Mouse (Mus musculus): ENCODE measurements around the gene Tfcp2. TPM values are rescaled to one million over a fixed set of nuclear protein-coding genes. Genes with fewer than 3 reads are reported as not detected.
A peak's percentile ranks its signal among the peaks of the same experiment; 100 is the strongest.
"Not testable (repeated sequence)": the region's sequence is repeated elsewhere in the genome, so short reads cannot be mapped to it uniquely, and the experiment has no call there.

The Tfcp2 gene
- polyA plus RNA-seq, 1 experiment from 2014 or later = 29.8 TPM

DNA sequence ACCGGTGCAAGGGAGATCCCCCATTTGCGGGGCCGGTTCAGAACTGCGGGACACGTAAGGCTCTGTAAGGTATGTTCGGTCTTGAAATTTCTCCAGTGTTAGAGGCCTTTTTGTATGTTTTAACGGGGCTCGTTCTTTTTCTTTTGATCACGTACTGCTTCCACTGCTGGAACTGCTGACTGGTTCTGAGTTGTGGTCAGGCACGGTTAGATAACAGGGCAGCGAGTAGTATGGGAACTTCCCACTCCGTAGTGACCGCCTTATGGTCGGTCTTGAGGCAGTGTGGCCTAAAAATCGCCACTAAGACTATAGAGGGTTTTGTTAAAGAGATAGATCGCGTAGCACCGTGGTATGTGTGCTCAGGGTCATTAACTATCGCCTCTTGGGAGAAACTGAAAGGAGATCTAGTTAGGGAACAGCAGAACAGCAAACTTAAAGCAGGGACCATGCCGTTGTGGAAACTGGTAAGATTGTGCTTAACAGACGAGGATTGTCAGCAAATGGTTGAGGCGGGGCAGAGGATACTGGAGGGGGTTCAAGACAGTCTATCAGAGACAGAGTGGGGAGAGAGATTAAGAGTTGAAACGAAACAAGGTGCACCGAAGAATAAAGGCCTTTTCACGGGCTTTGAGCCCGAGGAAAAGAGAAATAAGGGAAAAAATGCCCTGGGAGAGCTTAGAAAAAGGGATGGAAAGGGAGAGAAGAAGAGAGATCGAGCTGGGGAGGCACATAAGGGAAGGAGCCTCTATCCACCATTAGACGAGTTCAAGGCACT lies 8.7 kb downstream of the Tfcp2 start:
- not testable (repeated sequence) for H3K27ac ChIP-seq (ENCODE audit: low read depth, low read length); H3K4me3 ChIP-seq (ENCODE audit: low read depth, low read length); H3K9ac ChIP-seq (ENCODE audit: low read depth, low read length); H3K4me1 ChIP-seq (replicated peaks; ENCODE audit: control insufficient read depth, insufficient read depth, low read length); H3K9me3 ChIP-seq (ENCODE audit: control insufficient read depth, low read length); DNase-seq (ENCODE audit: low spot score); H3K36me3 ChIP-seq (ENCODE audit: control insufficient read depth, insufficient read depth, low read length); H3K27me3 ChIP-seq (ENCODE audit: control insufficient read depth, insufficient read depth, low read length); H3K4me2 ChIP-seq (replicated peaks; ENCODE audit: low read depth, low read length); ATAC-seq (ENCODE audit: low FRiP score)
- WGBS = 95% methylated on average over 25 of the region's 28 CpGs

DNA sequence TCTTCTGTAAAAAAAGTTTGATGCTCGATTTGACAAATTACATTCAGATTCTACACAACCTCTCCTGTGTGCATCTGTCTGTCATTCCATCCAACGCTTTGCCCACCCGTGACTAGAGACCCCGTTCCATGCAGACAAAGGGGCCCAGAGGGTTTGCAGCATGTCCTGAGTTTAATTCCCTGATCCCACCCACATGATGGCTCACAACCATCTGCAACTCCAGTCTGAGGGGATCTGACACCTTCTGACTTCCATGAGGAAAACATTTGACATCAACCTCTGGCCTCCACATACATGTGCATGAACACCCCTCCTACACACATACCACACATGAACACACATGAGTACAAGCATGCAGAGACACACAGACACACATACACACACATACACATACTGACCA lies 10.4 kb downstream of the Tfcp2 start:
- WGBS = 96% methylated on average over 4 of the region's 4 CpGs
- H3K36me3 ChIP-seq (ENCODE audit: control insufficient read depth, insufficient read depth, low read length) = no peaks in the 10 kb centered on the region
- no peak overlapping the region for H3K4me3 ChIP-seq (ENCODE audit: low read depth, low read length)
- ATAC-seq (ENCODE audit: low FRiP score) = no peak
- H3K27me3 ChIP-seq (ENCODE audit: control insufficient read depth, insufficient read depth, low read length) = no peaks in the 10 kb centered on the region
- no peaks in the 10 kb centered on the region for H3K4me1 ChIP-seq (replicated peaks; ENCODE audit: control insufficient read depth, insufficient read depth, low read length)
- no peak overlapping the region for H3K9ac ChIP-seq (ENCODE audit: low read depth, low read length)
- H3K9me3 ChIP-seq (ENCODE audit: control insufficient read depth, low read length) = no peaks in the 10 kb centered on the region
- H3K4me2 ChIP-seq (replicated peaks; ENCODE audit: low read depth, low read length) = no peak overlapping the region
- no peak overlapping the region for H3K27ac ChIP-seq (ENCODE audit: low read depth, low read length)
- DNase-seq (ENCODE audit: low spot score) = no peak

DNA sequence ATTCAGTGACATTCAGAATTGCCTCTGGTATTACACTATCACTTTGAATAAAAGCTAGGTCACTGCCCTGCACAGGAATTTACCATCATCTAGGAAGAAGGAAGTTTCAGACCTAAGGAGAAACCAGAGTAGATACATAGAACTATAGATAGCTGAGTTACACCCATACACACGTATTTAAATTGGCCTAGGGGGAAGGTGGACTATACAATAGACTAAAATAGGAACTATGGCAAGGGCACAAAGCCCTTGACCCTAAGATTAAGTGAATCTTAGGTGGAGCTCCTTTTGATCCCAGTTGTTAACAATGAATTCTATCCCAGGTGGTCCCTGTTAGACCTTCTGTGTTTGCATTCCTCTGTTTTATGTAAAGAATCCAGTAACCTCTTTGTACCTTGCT lies 10.8 kb downstream of the Tfcp2 start:
- not testable (repeated sequence) for H3K4me1 ChIP-seq (replicated peaks; ENCODE audit: control insufficient read depth, insufficient read depth, low read length); H3K9me3 ChIP-seq (ENCODE audit: control insufficient read depth, low read length); H3K9ac ChIP-seq (ENCODE audit: low read depth, low read length); H3K27ac ChIP-seq (ENCODE audit: low read depth, low read length); H3K4me3 ChIP-seq (ENCODE audit: low read depth, low read length); H3K27me3 ChIP-seq (ENCODE audit: control insufficient read depth, insufficient read depth, low read length); H3K4me2 ChIP-seq (replicated peaks; ENCODE audit: low read depth, low read length); H3K36me3 ChIP-seq (ENCODE audit: control insufficient read depth, insufficient read depth, low read length); DNase-seq (ENCODE audit: low spot score); ATAC-seq (ENCODE audit: low FRiP score)
- WGBS = 93% methylated on average over 1 of the region's 1 CpGs

DNA sequence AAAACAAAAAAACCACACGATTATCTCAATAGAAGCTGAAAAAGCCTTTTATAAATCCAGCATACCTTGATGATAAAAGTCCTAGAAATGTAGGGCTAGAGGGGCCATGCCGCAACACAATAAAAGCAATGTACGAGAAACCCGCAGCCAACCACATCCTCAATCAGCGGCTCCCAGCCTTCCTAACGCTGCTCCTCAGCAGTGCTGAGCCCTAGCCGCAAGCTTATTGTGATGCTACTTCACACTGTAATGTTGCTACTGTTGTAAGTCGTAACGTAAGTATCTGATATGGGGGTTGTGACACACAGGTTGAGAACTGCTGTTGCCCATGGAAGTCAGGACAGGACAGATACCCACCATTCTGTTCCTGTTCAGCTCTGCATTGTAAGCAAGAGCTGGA lies 12.4 kb downstream of the Tfcp2 start:
- no peak overlapping the region for H3K9ac ChIP-seq (ENCODE audit: low read depth, low read length)
- H3K9me3 ChIP-seq (ENCODE audit: control insufficient read depth, low read length) = no peaks in the 10 kb centered on the region
- ATAC-seq (ENCODE audit: low FRiP score) (no peak), DNase-seq (ENCODE audit: low spot score) (no peak)
- 0 out of 2 replicates have a peak, but pooled peaks cover 5% of the 10 kb centered on the region for H3K36me3 ChIP-seq (ENCODE audit: control insufficient read depth, insufficient read depth, low read length)
- H3K4me3 ChIP-seq (ENCODE audit: low read depth, low read length) = no peak overlapping the region
- H3K4me1 ChIP-seq (replicated peaks; ENCODE audit: control insufficient read depth, insufficient read depth, low read length) = no peaks in the 10 kb centered on the region
- H3K4me2 ChIP-seq (replicated peaks; ENCODE audit: low read depth, low read length) = no peak overlapping the region
- 96% methylated on average over 9 of the region's 9 CpGs for WGBS
- no peaks in the 10 kb centered on the region for H3K27me3 ChIP-seq (ENCODE audit: control insufficient read depth, insufficient read depth, low read length)
- no peak overlapping the region for H3K27ac ChIP-seq (ENCODE audit: low read depth, low read length)

DNA sequence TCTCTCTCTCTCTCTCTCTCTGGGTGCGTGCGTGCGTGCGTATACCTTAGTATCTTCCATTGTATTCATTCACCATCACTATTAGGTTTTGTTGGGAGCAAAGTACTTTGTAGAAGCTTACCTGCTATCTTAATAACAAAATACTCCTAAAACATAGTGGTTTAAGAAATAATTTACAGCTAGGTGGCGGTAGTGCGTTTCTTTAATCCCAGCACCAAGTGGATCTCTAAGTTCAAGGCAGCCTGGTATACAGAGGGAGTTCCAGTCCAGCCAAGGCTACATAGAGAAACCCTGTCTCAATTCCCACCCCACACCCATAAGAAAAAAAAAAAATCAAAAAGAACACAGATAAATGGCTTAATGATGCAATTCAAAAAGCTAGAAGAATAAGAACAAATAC lies 13.9 kb downstream of the Tfcp2 start:
- 88% methylated on average over 6 of the region's 6 CpGs for WGBS
- H3K4me3 ChIP-seq (ENCODE audit: low read depth, low read length) = no peak overlapping the region
- no peak overlapping the region for H3K27ac ChIP-seq (ENCODE audit: low read depth, low read length)
- H3K4me1 ChIP-seq (replicated peaks; ENCODE audit: control insufficient read depth, insufficient read depth, low read length) = no peaks in the 10 kb centered on the region
- DNase-seq (ENCODE audit: low spot score) (peak; percentile 46), ATAC-seq (ENCODE audit: low FRiP score) (no peak)
- no peaks in the 10 kb centered on the region for H3K9me3 ChIP-seq (ENCODE audit: control insufficient read depth, low read length)
- H3K9ac ChIP-seq (ENCODE audit: low read depth, low read length) = no peak overlapping the region
- H3K36me3 ChIP-seq (ENCODE audit: control insufficient read depth, insufficient read depth, low read length) = 0 out of 2 replicates have a peak, but pooled peaks cover 5% of the 10 kb centered on the region
- no peak overlapping the region for H3K4me2 ChIP-seq (replicated peaks; ENCODE audit: low read depth, low read length)
- H3K27me3 ChIP-seq (ENCODE audit: control insufficient read depth, insufficient read depth, low read length) = no peaks in the 10 kb centered on the region

DNA sequence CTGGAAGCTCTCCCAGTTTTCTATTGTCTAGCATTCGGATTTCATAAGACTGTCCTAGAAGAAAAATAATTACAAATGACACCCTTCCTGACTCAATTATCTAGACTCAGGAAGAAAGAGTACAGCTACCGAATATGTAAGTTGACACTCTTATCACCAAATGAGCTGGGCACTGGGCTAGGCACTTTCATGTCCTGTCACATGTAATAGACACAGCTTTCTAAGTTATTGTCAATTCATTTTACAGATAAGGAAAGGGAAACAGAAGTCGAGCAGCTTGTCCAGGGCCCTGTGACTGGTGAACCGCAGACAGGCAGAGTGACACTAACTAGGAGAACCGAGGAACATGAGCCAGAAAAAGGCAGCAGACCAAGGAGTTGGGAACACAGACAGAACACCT lies 23.9 kb downstream of the Tfcp2 start:
- H3K36me3 ChIP-seq (ENCODE audit: control insufficient read depth, insufficient read depth, low read length) = 0 out of 2 replicates have a peak, but pooled peaks cover 2% of the 10 kb centered on the region
- H3K4me3 ChIP-seq (ENCODE audit: low read depth, low read length) = no peak overlapping the region
- no peak overlapping the region for H3K27ac ChIP-seq (ENCODE audit: low read depth, low read length)
- H3K4me2 ChIP-seq (replicated peaks; ENCODE audit: low read depth, low read length) = no peak overlapping the region
- H3K27me3 ChIP-seq (ENCODE audit: control insufficient read depth, insufficient read depth, low read length) = no peaks in the 10 kb centered on the region
- WGBS = 90% methylated on average over 5 of the region's 5 CpGs
- no peaks in the 10 kb centered on the region for H3K4me1 ChIP-seq (replicated peaks; ENCODE audit: control insufficient read depth, insufficient read depth, low read length)
- no peak for ATAC-seq (ENCODE audit: low FRiP score)
- H3K9me3 ChIP-seq (ENCODE audit: control insufficient read depth, low read length) = no peaks in the 10 kb centered on the region
- no peak overlapping the region for H3K9ac ChIP-seq (ENCODE audit: low read depth, low read length)
- DNase-seq (ENCODE audit: low spot score) = no peak

DNA sequence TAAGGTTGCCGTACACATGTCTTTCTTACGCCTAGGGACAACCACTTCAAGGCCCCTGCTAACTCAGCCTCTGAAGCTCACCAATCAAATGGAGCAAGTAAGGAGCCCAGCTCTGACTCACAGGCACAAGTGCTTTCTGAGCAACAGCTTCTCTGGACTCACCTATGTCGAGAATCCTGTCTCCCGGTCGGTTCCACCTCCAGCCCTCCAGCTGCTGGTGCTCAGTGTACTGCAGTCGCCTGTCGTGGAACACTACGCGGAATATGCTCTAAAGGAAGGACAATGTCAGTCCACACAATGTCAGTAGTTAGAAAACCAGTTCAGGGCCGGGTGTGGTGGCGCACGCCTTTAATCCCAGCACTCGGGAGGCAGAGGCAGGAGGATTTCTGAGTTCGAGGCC lies 26.4 kb downstream of the Tfcp2 start:
- no peaks in the 10 kb centered on the region for H3K4me1 ChIP-seq (replicated peaks; ENCODE audit: control insufficient read depth, insufficient read depth, low read length)
- WGBS = 92% methylated on average over 14 of the region's 14 CpGs
- no peak for DNase-seq (ENCODE audit: low spot score)

DNA sequence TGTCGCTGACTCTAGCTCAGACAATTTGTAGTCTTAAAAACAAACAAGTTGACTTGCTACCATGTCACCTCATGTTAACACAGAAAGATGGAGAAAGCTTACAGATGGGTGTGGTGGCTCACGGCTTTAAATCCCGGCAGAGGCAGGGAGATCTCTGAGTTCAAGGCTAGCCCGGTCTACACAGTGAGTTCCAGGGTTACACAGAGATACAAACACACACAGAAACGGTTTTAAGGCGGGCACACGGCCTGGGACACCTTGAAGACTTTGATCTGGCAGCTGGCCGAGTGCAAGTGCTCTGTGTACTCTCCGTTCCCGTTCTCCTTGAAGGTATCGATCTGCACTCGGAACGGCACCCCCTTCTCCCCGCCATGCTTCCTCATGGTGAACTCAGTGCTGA lies 31.5 kb downstream of the Tfcp2 start:
- 95% methylated on average over 14 of the region's 14 CpGs for WGBS
- Histone ChIP-seq H3K36me3 (ENCODE audit: control insufficient read depth, insufficient read depth, low read length) (0 out of 2 replicates have a peak, but pooled peaks cover 4% of the 10 kb centered on the region), H3K9me3 (ENCODE audit: control insufficient read depth, low read length) (no peaks in the 10 kb centered on the region), H3K27me3 (ENCODE audit: control insufficient read depth, insufficient read depth, low read length) (no peaks in the 10 kb centered on the region), H3K4me1 (replicated peaks; ENCODE audit: control insufficient read depth, insufficient read depth, low read length) (no peaks in the 10 kb centered on the region), H3K4me2 (replicated peaks; ENCODE audit: low read depth, low read length) (no peak overlapping the region), H3K4me3 (ENCODE audit: low read depth, low read length) (no peak overlapping the region), H3K9ac (ENCODE audit: low read depth, low read length) (no peak overlapping the region), H3K27ac (ENCODE audit: low read depth, low read length) (no peak overlapping the region)
- ATAC-seq (ENCODE audit: low FRiP score) = no peak
- DNase-seq (ENCODE audit: low spot score) = no peak

More for the DNA sequence above, 26.4 kb downstream of the Tfcp2 start:
- Histone ChIP-seq H3K27me3 (ENCODE audit: control insufficient read depth, insufficient read depth, low read length) (no peaks in the 10 kb centered on the region), H3K4me3 (ENCODE audit: low read depth, low read length) (no peak overlapping the region), H3K9me3 (ENCODE audit: control insufficient read depth, low read length) (no peaks in the 10 kb centered on the region), H3K9ac (ENCODE audit: low read depth, low read length) (no peak overlapping the region), H3K4me2 (replicated peaks; ENCODE audit: low read depth, low read length) (no peak overlapping the region), H3K27ac (ENCODE audit: low read depth, low read length) (no peak overlapping the region), H3K36me3 (ENCODE audit: control insufficient read depth, insufficient read depth, low read length) (0 out of 2 replicates have a peak, but pooled peaks cover 2% of the 10 kb centered on the region)
- ATAC-seq (ENCODE audit: low FRiP score) = no peak

DNA sequence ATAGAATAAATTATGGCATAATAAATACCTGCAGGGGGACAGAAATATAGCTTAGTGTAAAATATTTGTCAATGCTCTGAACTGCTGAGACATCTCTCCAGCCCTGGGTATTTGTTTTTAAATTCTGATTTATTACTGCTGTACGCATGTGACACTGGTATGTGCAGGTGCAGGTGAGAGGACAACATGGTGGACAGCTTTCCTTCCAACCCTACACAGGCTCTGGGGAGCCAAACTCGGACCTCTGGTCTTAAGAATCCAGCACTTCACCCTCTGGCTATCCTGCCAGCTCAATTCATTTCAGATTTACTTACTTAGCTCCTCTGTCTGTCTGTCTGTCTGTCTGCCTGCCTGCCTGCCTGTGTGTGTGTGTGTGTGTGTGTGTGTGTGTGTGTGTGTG lies 36.7 kb downstream of the Tfcp2 start:
- Histone ChIP-seq H3K9me3 (ENCODE audit: control insufficient read depth, low read length) (no peaks in the 10 kb centered on the region), H3K4me3 (ENCODE audit: low read depth, low read length) (no peak overlapping the region), H3K4me1 (replicated peaks; ENCODE audit: control insufficient read depth, insufficient read depth, low read length) (no peaks in the 10 kb centered on the region), H3K36me3 (ENCODE audit: control insufficient read depth, insufficient read depth, low read length) (peaks cover 16% of the 10 kb centered on the region), H3K9ac (ENCODE audit: low read depth, low read length) (no peak overlapping the region), H3K27me3 (ENCODE audit: control insufficient read depth, insufficient read depth, low read length) (no peaks in the 10 kb centered on the region), H3K27ac (ENCODE audit: low read depth, low read length) (no peak overlapping the region), H3K4me2 (replicated peaks; ENCODE audit: low read depth, low read length) (no peak overlapping the region)
- ATAC-seq (ENCODE audit: low FRiP score) (no peak), DNase-seq (ENCODE audit: low spot score) (no peak)
- 89% methylated on average over 2 of the region's 2 CpGs for WGBS

All from hindbrain, embryonic 11.5 days (tissue).